Mouse (Mus musculus) intestine, embryonic 15.5 days (tissue): ENCODE data around the gene Tmem106a. TPM values are rescaled to one million over a fixed set of nuclear protein-coding genes. Genes with fewer than 3 reads are reported as not detected.
A peak's percentile ranks its signal among the peaks of the same experiment; 100 is the strongest.
"Not testable (repeated sequence)": the region's sequence is repeated elsewhere in the genome, so short reads cannot be mapped to it uniquely, and the experiment has no call there.

Source experiments
- ATAC-seq: fragments of 200-750 bp; cut with Nextera tagmentation; 2 replicates; pipeline ENCODE4 v1.8.0; 2017; ENCODE audit warnings: moderate TSS enrichment, moderate library complexity
- H3K27ac ChIP-seq: fragments of 300-500 bp; sonication (generic); 2 replicates; pipeline ENCODE4 v1.5.1; 2015; ENCODE audit warnings: mild to moderate bottlenecking, inconsistent platforms
- H3K27me3 ChIP-seq: fragments of 300-500 bp; sonication (generic); replicated peaks from 2 replicates; pipeline ENCODE4 v1.6.1; 2015; ENCODE audit warnings: inconsistent platforms
- H3K36me3 ChIP-seq: fragments of 300-500 bp; sonication (generic); 2 replicates; pipeline ENCODE4 v1.6.1; 2015; ENCODE audit warnings: inconsistent platforms
- H3K4me1 ChIP-seq: fragments of 300-500 bp; sonication (generic); replicated peaks from 2 replicates; pipeline ENCODE4 v1.6.1; 2015; ENCODE audit warnings: inconsistent platforms
- H3K4me2 ChIP-seq: fragments of 300-500 bp; sonication (generic); replicated peaks from 2 replicates; pipeline ENCODE4 v1.6.1; 2015; ENCODE audit warnings: mild to moderate bottlenecking, inconsistent platforms
- H3K4me3 ChIP-seq: fragments of 300-500 bp; sonication (generic); replicated peaks from 2 replicates; pipeline ENCODE4 v1.5.1; 2015; ENCODE audit warnings: inconsistent platforms
- H3K9ac ChIP-seq: fragments of 300-500 bp; sonication (generic); 2 replicates; pipeline ENCODE4 v1.6.1; 2015; ENCODE audit warnings: inconsistent platforms
- H3K9me3 ChIP-seq: fragments of 300-500 bp; sonication (generic); 2 replicates; pipeline ENCODE4 v1.6.1; 2016; ENCODE audit warnings: inconsistent platforms
- WGBS: fragments of 180-500 bp; shearing (Covaris S2); methylation state at CpG from one replicate; pipeline ENCODE4 v1.1.7; 2015; 5-methylcytosine and 5-hydroxymethylcytosine counted together
- polyA plus RNA-seq: library from polyadenylated mRNA; unstranded; fragments of >200 nt; fragmentation: Nextera tagmentation; extraction: Ambion mirVana; gene quantifications from 2 replicates; pipeline ENCODE4 v1.2.1, GENCODE M21; 2015

Gene Tmem106a
- polyA plus RNA-seq, 1 experiment from 2014 or later, result 21.6 TPM

GRCm38 (mm10) chr11:101604531-101605453, 22.8 kb downstream of the Tmem106a start:
- not testable (repeated sequence) for H3K36me3 ChIP-seq, H3K27me3 ChIP-seq, H3K9me3 ChIP-seq, H3K4me1 ChIP-seq, H3K9ac ChIP-seq
- peak overlapping the region; percentile 54 for H3K4me2 ChIP-seq
- H3K4me3 ChIP-seq, result peak overlapping the region; percentile 22; the same call in 1 of the 2 replicates
- H3K27ac ChIP-seq, result peak overlapping the region; percentile 77
- ATAC-seq, result peak; percentile 92
- under 1% methylated on average over 30 of the region's 30 CpGs for WGBS

GRCm38 (mm10) chr11:101607134-101607533, 25.1 kb downstream of the Tmem106a start:
- not testable (repeated sequence) for ATAC-seq, H3K9ac ChIP-seq, H3K27me3 ChIP-seq, H3K9me3 ChIP-seq, H3K4me2 ChIP-seq, H3K36me3 ChIP-seq, H3K4me3 ChIP-seq, H3K4me1 ChIP-seq, H3K27ac ChIP-seq
- 89% methylated on average over 4 of the region's 4 CpGs for WGBS

GRCm38 (mm10) chr11:101610445-101610844, 28.4 kb downstream of the Tmem106a start:
- Histone ChIP-seq H3K27ac (no peak overlapping the region), H3K27me3 (no peaks in the 10 kb centered on the region), H3K4me3 (no peak overlapping the region), H3K9ac (no peak overlapping the region), H3K4me1 (0 out of 2 replicates have a peak, but pooled peaks cover 7% of the 10 kb centered on the region), H3K36me3 (no peaks in the 10 kb centered on the region), H3K4me2 (no peak overlapping the region), H3K9me3 (no peaks in the 10 kb centered on the region)
- 19% methylated on average over 11 of the region's 11 CpGs for WGBS
- peak; percentile 63; the same call in 1 of the 2 replicates for ATAC-seq

- Histone ChIP-seq H3K4me1 (peaks cover 13% of the 10 kb centered on the region; the same call in 1 of the 2 replicates), H3K27ac (no peak overlapping the region), H3K9ac (no peak overlapping the region), H3K4me2 (no peak overlapping the region), H3K4me3 (no peak overlapping the region), H3K27me3 (no peaks in the 10 kb centered on the region), H3K9me3 (no peaks in the 10 kb centered on the region), H3K36me3 (no peaks in the 10 kb centered on the region)
- 70% methylated on average over 6 of the region's 6 CpGs for whole genome bisulfite sequencing
- no peak for ATAC-seq
Observed at GRCm38 (mm10) chr11:101613596-101613995, 31.6 kb downstream of the Tmem106a start.

- Histone ChIP-seq H3K27me3 (no peaks in the 10 kb centered on the region), H3K9ac (no peak overlapping the region), H3K9me3 (no peaks in the 10 kb centered on the region), H3K36me3 (no peaks in the 10 kb centered on the region), H3K27ac (no peak overlapping the region), H3K4me2 (no peak overlapping the region), H3K4me1 (peaks cover 13% of the 10 kb centered on the region; the same call in 1 of the 2 replicates), H3K4me3 (no peak overlapping the region)
- ATAC-seq, result no peak
- 75% methylated on average over 4 of the region's 4 CpGs for WGBS
Observed at GRCm38 (mm10) chr11:101614116-101614515, 32.1 kb downstream of the Tmem106a start.

GRCm38 (mm10) chr11:101615380-101615779, 33.3 kb downstream of the Tmem106a start:
- WGBS, result 75% methylated on average over 6 of the region's 6 CpGs
- Histone ChIP-seq H3K4me1 (peaks cover 12% of the 10 kb centered on the region; the same call in 1 of the 2 replicates), H3K27me3 (no peaks in the 10 kb centered on the region), H3K4me3 (no peak overlapping the region), H3K9me3 (no peaks in the 10 kb centered on the region), H3K27ac (no peak overlapping the region), H3K36me3 (no peaks in the 10 kb centered on the region), H3K4me2 (no peak overlapping the region), H3K9ac (no peak overlapping the region)
- no peak for ATAC-seq

GRCm38 (mm10) chr11:101616104-101616503, 34.1 kb downstream of the Tmem106a start:
- H3K4me3 ChIP-seq, result no peak overlapping the region
- peaks cover 6% of the 10 kb centered on the region; the same call in 1 of the 2 replicates for H3K4me1 ChIP-seq
- no peak overlapping the region for H3K27ac ChIP-seq
- H3K9ac ChIP-seq, result no peak overlapping the region
- no peak for ATAC-seq
- H3K9me3 ChIP-seq, result no peaks in the 10 kb centered on the region
- no peaks in the 10 kb centered on the region for H3K36me3 ChIP-seq
- 93% methylated on average over 8 of the region's 8 CpGs for WGBS
- H3K4me2 ChIP-seq, result no peak overlapping the region
- H3K27me3 ChIP-seq, result no peaks in the 10 kb centered on the region

- H3K4me2 ChIP-seq, result no peak overlapping the region
- H3K9me3 ChIP-seq, result no peaks in the 10 kb centered on the region
- no peaks in the 10 kb centered on the region for H3K36me3 ChIP-seq
- no peak overlapping the region for H3K4me3 ChIP-seq
- no peak overlapping the region for H3K27ac ChIP-seq
- no peaks in the 10 kb centered on the region for H3K27me3 ChIP-seq
- 26% methylated on average over 18 of the region's 18 CpGs for WGBS
- 0 out of 2 replicates have a peak, but pooled peaks have one; percentile 24 for ATAC-seq
- no peak overlapping the region for H3K9ac ChIP-seq
- peaks cover 6% of the 10 kb centered on the region; the same call in 1 of the 2 replicates for H3K4me1 ChIP-seq
Observed at GRCm38 (mm10) chr11:101616948-101617767, 35.1 kb downstream of the Tmem106a start.

GRCm38 (mm10) chr11:101617849-101618248, 35.8 kb downstream of the Tmem106a start:
- H3K4me2 ChIP-seq, result peak overlapping the region; percentile 35; the same call in 1 of the 2 replicates
- WGBS, result 15% methylated on average over 8 of the region's 8 CpGs

GRCm38 (mm10) chr11:101618596-101618995, 36.6 kb downstream of the Tmem106a start:
- H3K27ac ChIP-seq, result no peak overlapping the region
- no peaks in the 10 kb centered on the region for H3K27me3 ChIP-seq
- H3K4me3 ChIP-seq, result no peak overlapping the region
- no peak overlapping the region for H3K4me2 ChIP-seq
- no peaks in the 10 kb centered on the region for H3K9me3 ChIP-seq
- WGBS, result 77% methylated on average over 3 of the region's 3 CpGs
- ATAC-seq, result no peak
- H3K36me3 ChIP-seq, result no peaks in the 10 kb centered on the region
- peaks cover 6% of the 10 kb centered on the region; the same call in 1 of the 2 replicates for H3K4me1 ChIP-seq
- no peak overlapping the region for H3K9ac ChIP-seq

More at GRCm38 (mm10) chr11:101617849-101618248, 35.8 kb downstream of the Tmem106a start:
- Histone ChIP-seq H3K4me1 (peaks cover 6% of the 10 kb centered on the region; the same call in 1 of the 2 replicates), H3K36me3 (no peaks in the 10 kb centered on the region), H3K27ac (no peak overlapping the region), H3K4me3 (no peak overlapping the region), H3K9ac (no peak overlapping the region), H3K27me3 (no peaks in the 10 kb centered on the region), H3K9me3 (no peaks in the 10 kb centered on the region)
- ATAC-seq, result peak; percentile 78

- H3K36me3 ChIP-seq, H3K9me3 ChIP-seq, H3K4me1 ChIP-seq, H3K9ac ChIP-seq, ATAC-seq, H3K4me2 ChIP-seq, H3K4me3 ChIP-seq, H3K27ac ChIP-seq, H3K27me3 ChIP-seq: not testable (repeated sequence)
- WGBS, result 77% methylated on average over 11 of the region's 11 CpGs
Observed at GRCm38 (mm10) chr11:101620022-101620655, 38.1 kb downstream of the Tmem106a start.

- Histone ChIP-seq H3K9ac (peak overlapping the region; percentile 40; the same call in 1 of the 2 replicates), H3K9me3 (no peaks in the 10 kb centered on the region), H3K4me2 (peak overlapping the region; percentile 84), H3K27ac (peak overlapping the region; percentile 84), H3K36me3 (no peaks in the 10 kb centered on the region), H3K4me3 (peak overlapping the region; percentile 27), H3K4me1 (no peaks in the 10 kb centered on the region), H3K27me3 (no peaks in the 10 kb centered on the region)
- peak; percentile 31 for ATAC-seq
- 6% methylated on average over 8 of the region's 8 CpGs for WGBS
Observed at GRCm38 (mm10) chr11:101626649-101626994, 44.6 kb downstream of the Tmem106a start.
